Mouse (Mus musculus) mouse embryonic stem cell (cell line): ENCODE results near the gene Acad10.
"Not testable (repeated sequence)": the region's sequence is repeated elsewhere in the genome, so short reads cannot be mapped to it uniquely, and the experiment has no call there.

ENCODE experiments used
- in situ Hi-C, 2 experiments: fragments of 300-500 bp; cut with MboI; formaldehyde crosslinking; loops; 1 replicate in 1 of 2; 3 replicates in 1 of 2; pipeline ENCODE4 v1.14.3; 2019 to 2020; ENCODE audit warnings: low sequenced_read_pairs in 2 of 2, low pct_unique_long_range_greater_than_20kb in 1 of 2, mixed read lengths in 1 of 2; ENCODE audit not compliant: unreplicated experiment in 1 of 2

Acad10 gene

DNA sequence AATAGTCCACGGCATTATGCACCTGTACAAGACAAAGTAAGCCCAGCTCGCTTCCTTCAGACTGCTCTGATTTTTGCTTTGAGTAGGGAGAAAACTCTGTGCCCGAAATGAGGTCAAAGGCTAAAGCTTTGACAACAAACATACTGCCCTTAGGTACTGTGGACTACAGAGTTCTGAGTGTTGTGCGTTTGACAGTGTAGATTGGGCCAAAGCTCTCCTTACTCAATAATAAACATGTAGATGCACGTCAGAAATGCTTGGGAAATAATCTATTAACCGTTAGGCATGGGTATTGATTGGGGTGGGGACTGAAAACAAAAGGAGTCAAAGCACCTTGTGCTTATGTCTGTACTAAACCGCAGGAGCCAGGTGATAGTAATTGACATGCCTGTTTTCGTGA lies 3.1 kb upstream of the Acad10 start:
- in situ Hi-C loops, result no loop called here

DNA sequence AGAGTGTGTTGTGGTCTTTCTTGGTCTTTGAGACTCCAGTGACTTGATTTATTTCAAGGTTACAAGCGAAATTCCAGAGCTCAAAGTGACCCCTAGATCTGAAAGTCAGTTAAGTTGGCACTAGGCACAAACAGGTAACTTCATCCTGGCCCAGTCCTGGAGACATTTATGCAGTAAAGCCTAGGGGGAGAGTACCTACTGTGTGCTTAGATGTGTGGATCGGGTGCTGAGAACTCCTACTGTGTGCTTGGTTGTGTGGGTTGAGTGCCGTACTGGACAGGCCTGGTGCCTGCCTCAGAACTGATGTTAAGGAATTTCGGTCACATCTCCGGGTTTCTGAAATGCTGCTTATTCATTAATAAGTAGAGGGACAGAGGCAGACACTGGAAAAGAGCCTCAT lies 1.2 kb upstream of the Acad10 start:
- in situ Hi-C loops, result no loop called here

DNA sequence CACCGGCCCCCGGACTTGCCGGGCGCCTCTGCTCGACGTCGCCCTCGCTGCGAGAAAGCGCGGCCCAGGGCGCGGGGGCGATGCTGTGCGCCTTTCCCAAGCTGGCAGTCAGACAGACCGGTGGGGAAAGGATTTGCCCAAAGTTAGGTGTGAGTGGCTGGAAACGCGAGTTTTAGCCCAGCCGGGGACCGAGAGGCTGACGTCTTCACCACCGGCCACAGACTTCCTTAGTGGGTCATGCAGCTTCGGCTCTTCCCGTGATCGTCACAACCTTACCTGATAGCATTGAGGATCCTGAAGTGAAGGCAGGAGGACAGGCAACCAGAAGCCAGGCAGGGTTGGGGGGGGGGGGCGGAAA lies 562 bp upstream of the Acad10 start:
- in situ Hi-C loops, result no loop called here

DNA sequence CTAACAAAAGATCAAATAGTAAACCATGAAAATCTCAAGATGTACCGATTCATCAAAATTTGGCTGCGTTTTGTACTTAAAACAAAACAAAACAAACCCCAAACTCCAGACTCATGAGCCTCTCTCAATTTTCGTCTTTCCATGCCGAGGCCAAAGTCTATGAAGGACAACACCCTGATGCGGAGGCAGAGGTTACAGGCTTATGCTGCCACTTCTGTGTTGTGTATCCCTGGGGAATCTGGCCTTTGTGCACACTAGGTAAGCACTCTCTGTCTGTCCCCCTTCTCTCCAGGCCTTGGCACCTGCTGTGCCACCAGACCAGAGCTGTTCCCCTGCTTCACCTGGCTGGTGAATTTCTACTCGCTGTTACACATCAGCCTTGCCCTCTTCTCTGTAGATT lies 2.7 kb downstream of the Acad10 start:
- in situ Hi-C loops, result not testable (repeated sequence)

DNA sequence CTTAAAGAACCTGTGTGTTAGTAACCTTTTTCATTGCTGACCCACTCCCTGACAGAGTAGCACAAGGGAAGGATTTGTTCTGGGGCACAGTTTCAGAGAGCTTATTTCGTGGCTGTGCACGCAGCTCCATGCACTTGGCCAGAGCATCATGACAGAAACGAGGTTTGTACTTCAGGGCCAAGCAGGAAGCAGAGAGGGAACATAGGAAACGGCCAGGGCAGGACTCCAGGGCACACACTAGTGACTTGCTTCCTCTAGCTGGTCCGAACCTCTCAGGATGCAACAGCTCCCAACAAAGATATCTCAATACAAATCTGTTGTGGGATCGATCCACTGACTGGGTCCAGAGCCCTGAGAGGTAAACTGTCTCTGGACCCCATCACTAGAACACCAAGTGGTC lies 3.4 kb downstream of the Acad10 start:
- in situ Hi-C loops, result not testable (repeated sequence)

DNA sequence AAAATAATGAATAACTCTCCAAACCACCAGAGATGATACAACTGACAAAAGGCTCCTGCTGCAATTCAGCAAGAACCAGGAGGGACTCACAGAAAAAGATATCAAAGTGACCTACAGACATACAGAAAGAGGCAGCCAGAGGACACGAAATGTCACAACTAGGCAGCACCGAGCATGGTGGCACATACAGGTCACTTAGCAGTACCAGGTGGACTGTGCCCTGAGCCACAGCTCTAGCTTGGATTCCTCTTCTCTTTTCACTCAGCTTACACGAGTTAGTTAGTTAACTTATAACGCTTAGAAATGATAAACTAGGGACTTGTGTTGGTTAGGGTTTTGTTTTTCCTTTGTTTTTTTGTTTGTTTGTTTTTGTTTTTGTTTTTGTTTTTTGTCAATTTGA lies 5.8 kb downstream of the Acad10 start:
- in situ Hi-C loops, result no loop called here

DNA sequence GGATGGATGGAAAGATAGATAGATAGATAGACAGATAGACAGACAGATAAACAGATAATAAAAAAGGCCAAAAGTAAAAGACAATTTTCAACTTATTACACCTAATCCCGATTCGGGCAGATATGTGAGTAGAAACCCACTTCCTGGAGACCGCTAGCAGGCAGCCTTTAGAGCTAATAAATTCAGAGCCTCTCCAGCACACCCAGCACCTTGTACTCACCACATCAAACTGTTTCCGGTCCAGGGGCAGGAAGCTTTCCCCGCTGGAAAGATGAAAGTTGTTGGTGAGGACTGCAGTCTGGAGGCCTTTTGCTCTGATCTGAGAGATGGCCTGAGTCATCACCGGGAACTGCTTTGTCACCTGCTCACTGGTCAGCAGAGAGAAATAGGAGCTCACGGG lies 11.2 kb downstream of the Acad10 start:
- in situ Hi-C loops, result no loop called here

DNA sequence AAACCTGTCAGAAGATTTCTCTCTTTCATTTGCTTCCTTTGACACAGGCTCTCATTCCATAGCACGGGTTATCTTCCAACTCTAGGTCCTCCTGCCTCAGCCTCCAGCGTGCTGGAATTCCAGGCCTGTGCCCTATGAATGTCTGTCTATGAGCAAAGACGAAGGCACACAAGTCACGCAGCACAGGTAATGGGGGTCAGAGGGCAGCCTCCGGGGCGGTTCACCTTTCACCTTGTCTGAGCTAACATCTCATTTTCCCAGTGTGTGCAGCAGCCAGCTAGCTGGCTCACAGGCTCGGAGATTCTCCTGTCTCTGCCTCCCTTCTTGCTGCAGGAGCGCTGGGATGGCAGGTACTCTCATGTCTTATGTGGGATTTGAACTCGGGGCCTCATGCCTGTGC lies 20.7 kb downstream of the Acad10 start:
- in situ Hi-C loops, result no loop called here

DNA sequence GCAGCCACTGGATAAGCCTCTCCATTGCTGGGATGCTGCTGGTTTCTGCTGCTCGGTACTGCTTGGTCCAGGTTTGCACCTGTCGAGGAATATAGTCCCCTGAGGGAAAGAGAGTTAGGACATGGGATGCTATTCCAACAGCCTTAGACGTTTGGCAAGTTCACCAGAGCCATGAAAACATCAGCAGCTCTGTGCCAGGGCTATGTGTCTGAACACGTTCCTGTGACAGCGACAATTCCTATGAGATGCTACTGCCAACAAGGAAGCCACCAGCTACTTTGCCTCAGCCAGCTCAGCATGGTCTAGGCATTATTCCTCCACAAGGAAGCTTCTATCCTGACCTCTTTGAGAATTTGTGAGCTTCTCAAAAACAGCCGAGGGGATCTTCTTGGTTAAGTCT lies 23.0 kb downstream of the Acad10 start:
- in situ Hi-C loops, result no loop called here

DNA sequence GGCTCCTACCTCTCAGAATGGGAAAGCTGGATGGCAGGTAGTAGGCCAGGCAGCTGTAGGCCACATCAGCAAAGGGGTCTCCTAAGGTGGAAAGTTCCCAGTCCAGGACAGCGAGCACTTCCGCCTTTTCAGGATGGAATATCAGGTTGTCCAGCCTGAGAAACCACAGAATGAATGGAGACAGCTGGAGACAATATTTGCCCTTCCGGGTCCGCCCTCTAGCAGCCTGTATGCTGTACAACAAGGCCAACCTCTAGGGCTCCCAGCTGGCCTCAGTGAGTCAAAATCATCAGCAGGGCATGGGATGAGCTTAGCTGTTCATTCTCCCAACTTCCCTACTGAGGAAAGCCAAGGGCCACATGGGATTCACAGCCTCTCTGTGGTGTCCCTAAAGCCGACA lies 25.6 kb downstream of the Acad10 start:
- in situ Hi-C loops, result no loop called here

DNA sequence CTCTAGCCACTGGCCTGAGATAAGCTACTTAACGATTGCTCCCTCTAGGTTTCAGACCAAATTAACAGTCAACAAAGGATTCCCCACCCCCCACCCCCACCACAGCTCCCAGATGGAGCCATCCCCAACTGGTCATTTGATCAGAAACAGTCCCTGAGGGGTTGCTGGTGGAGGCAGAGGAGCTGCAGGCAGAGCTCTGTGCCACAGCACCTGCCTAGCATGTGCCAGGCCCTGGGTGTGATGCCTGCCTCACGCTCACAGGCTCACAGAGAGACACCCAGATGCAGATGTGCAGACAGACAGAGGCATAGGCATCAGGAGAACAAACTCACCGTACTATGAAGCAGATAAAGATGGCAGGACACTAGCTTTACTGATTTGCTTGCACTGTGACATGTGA lies 27.5 kb downstream of the Acad10 start:
- in situ Hi-C loops, result no loop called here

DNA sequence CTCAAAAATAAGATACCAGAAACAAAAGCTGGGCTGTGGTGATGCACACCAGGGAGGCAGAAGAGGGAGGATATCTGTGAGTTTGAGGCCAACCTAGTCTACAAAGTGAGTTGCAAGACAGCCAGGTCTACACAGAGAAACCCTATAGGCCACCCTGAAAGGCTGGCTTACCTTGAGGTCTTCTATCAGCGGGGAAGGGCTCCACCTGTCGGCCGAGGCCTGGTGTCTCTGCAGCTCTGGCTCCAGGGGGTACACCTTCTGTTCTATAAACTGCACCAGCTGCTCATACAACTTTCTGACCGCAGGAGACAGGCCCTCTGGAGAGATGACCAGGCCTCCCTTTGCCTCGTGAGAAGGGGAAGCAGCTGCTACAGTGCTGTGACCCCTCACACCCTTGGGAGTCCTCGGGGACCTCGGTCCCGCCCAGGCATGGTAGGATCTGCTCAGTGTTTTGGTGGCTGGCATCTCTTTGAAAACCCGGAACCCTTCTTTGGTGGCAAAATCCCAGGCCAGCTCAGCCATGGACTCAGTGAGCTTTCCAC lies 29.1 kb downstream of the Acad10 start:
- in situ Hi-C loops, result not testable (repeated sequence)

DNA sequence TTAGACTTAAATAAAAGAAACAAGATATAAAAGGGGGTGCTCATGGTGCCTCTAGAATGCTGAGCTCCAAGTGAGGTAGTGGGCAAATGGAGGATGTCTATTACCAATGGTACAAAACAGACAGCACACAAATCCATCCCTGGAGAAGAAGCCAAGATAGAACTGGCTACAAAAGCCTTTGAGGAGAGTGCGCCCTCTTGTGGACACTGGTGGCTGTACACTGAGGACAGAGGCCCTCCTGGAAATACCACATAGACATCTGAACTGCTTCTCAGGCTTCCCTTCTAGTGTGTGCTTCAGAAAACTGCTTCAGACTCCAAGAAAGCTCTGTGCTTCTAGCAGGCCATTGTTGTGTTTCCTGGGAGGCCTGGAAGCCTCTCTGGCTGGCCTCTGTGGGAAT lies 32.4 kb downstream of the Acad10 start:
- in situ Hi-C loops, result no loop called here

DNA sequence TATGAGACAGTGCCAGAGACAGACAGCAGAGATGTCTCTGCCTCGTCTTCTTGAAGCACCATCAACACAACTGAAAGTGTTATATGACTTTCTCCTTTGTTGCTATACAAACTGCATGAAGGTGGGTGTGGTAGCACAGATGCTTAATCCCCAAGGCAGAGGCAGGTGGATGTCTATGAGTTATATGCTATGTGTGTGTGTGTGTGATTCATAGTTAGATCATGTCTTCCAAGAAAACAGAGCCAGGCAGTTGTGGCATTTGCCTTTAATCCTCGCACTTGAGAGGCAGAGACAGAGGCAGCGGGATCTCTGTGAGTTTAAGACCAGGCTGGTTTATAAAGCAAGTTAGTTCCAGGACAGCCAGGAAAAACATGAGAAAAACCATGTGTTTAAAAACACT lies 37.1 kb downstream of the Acad10 start:
- in situ Hi-C loops, result no loop called here

DNA sequence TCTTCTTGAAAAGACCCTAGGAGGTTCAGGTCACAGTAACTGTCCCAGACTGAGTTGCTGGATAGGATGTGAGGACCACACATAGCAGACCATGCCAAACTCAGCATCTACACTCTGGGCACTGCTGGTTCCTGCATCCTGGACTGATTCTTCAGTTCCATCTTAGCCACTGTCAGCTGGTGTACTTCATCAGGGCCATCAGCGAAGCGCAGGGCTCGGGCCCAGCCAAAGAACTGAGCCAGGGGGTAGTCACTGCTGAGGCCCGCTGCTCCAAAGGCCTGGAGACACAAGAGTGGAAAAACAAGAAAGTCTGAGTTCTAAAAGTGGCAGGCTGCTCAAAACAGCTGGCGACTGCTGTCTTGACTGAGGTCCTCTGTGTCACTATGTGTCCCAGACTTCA lies 39.2 kb downstream of the Acad10 start:
- in situ Hi-C loops, result no loop called here

DNA sequence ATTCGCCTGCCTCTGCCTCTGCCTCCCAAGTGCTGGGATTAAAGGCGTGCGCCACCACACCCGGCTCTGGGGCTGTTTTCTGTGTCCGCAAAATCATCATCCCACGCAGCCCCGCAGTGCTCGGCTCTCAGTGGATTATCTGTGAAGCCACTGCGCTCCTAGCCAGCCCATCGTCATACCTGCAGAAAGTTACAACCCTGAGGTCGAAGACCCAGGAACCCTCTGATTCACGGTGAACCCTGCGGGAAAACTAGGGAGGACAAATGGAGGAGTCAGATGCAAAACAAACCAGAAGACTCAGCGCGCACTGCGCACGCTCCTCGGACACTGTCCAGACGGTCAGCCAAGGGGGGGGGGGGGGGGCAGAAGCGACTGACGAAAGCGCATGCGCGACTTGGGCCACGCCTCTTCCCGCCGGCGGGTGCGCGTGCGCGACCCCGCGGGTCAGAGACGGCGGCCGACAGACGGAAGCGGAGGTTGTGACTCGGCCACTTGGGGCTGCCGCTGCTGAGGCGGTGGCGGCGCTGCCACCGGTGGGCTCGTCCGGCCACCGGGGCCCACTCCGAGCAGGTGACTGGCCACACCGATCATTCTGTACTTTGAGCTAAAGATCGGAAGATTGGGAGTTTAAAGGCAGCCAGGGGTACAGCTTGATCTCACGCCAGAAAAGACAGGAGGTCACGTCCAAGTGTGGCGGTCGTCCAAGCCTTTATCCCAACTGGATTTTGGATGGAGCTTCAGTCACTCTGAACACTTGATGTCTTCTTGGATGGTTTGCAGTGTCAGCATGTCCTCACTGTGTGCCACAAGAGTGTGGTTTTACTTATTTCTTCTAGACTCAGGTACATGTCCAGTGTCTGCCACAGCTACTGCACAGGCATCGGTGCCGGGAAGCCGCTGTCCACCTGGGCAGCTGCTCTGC lies 41.5 kb downstream of the Acad10 start, which contains the start of gene Acad12:
Gene Acad12 (minus strand): TSS at position 347 of the 922 bp plus-strand sequence.
- in situ Hi-C loops, result no loop called here

DNA sequence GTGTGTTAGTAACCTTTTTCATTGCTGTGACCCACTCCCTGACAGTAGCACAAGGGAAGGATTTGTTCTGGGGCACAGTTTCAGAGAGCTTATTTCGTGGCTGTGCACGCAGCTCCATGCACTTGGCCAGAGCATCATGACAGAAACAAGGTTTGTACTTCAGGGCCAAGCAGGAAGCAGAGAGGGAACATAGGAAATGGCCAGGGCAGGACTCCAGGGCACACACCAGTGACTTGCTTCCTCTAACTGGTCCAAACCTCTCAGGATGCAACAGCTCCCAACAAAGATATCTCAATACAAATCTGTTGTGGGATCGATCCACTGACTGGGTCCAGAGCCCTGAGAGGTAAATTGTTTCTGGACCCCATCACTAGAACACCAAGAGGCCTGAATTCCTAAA lies 45.4 kb downstream of the Acad10 start:
- in situ Hi-C loops, result not testable (repeated sequence)

DNA sequence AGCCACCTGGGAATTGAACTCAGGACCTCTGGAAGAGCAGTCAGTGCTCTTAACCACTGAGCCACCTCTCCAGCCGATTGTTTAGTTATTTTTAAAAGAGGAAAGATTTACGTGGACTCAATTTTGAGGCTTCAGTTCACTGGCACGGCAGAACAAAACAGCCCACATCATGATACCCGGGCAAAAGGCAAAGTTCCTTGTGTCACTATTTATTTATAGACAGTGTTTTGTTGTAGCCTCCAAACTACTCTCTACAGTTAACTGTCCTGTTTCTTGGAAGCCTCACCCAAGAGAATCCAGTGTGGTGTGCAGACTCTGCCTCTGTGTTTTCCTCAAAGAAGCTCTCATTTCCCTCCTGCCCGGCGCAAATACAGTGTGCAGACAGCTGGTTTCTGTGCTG lies 48.3 kb downstream of the Acad10 start:
- in situ Hi-C loops, result no loop called here

DNA sequence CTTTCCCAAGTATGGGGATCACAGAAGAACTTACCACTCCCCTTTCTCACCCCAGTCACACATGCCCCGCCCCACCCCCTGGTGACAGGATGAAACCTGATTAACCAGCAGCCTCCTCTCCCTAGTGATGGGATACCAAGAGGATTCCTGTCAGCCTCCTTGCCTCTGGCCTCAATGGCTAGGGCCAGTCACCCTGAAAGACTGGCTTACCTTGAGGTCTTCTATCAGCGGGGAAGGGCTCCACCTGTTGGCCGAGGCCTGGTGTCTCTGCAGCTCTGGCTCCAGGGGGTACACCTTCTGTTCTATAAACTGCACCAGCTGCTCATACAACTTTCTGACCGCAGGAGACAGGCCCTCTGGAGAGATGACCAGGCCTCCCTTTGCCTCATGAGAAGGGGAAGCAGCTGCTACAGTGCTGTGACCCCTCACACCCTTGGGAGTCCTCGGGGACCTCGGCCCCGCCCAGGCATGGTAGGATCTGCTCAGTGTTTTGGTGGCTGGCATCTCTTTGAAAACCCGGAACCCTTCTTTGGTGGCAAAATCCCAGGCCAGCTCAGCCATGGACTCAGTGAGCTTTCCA lies 50.7 kb downstream of the Acad10 start:
- in situ Hi-C loops, result loop anchor here (5.0 to 10.0 kb wide), 2 partner anchors 47 to 95 kb away; no protein-coding TSS in a partner anchor

DNA sequence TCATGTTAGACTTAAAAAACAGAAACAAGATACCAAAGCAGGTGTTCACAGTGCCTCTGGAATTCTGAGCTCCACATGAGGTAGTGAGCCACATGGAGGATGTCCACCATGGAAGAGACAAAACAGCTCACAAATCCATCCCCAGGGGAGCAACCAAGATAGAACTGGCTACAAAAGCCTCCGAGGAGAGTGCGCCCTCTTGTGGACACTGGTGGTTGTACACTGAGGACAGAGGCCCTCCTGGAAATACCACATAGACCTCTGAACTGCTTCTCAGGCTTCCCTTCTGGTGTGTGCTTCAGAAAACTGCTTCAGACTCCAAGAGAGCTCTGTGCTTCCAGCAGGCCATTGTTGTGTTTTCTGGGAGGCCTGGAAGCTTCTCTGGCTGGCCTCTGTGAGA lies 54.2 kb downstream of the Acad10 start:
- in situ Hi-C loops, result loop anchor here (5.0 to 10.0 kb wide), 2 partner anchors 44 to 91 kb away; no protein-coding TSS in a partner anchor
